Mouse (Mus musculus): Measurements from ENCODE around the gene Fryl. TPM values are rescaled to one million over a fixed set of nuclear protein-coding genes. Genes with fewer than 3 reads are reported as not detected.

The Fryl gene
- polyA plus RNA-seq, 1 experiment: 15.3 TPM

- H3K36me3 ChIP-seq (ENCODE audit: control insufficient read depth, insufficient read depth): no peaks in the 10 kb centered on the region
Observed at GRCm38 (mm10) chr5:73286603-73287002, 30.2 kb upstream of the Fryl start.

GRCm38 (mm10) chr5:73285470-73285978, 29.1 kb upstream of the Fryl start:
- Histone ChIP-seq H3K4me3 (no peak overlapping the region), H3ac (ENCODE audit: control insufficient read depth, insufficient read length) (no peak overlapping the region), H3K27me3 (ENCODE audit: control insufficient read depth, insufficient read depth, insufficient read length) (no peaks in the 10 kb centered on the region), H3K4me2 (ENCODE audit: low read depth) (no peak overlapping the region), H3K79me2 (ENCODE audit: control insufficient read depth, insufficient read depth) (no peaks in the 10 kb centered on the region), H3K36me3 (ENCODE audit: control insufficient read depth, insufficient read depth) (no peaks in the 10 kb centered on the region)
- TF ChIP-seq POLR2AphosphoS2 (IDR thresholded peaks at IDR 0.05; ENCODE audit: insufficient read length, low read depth) (no peak), REST (IDR thresholded peaks at IDR 0.05; ENCODE audit: insufficient read depth, insufficient read length) (no peak), POLR2A (IDR thresholded peaks at IDR 0.05; ENCODE audit: insufficient read length, low read depth) (no peak), SRF (IDR thresholded peaks at IDR 0.05; ENCODE audit: control insufficient read depth, insufficient read length, low read depth) (no peak), CEBPB (IDR thresholded peaks at IDR 0.05; ENCODE audit: insufficient read depth, poor library complexity, severe bottlenecking) (no peak), MYOD1 (IDR thresholded peaks at IDR 0.05; ENCODE audit: control insufficient read depth in 1 of 3, insufficient read length in 2 of 3, low read depth in 2 of 3) (no peak), USF1 (IDR thresholded peaks at IDR 0.05; ENCODE audit: low read depth) (no peak), E2F4 (IDR thresholded peaks at IDR 0.05; ENCODE audit: insufficient read depth) (no peak), TCF12 (IDR thresholded peaks at IDR 0.05; ENCODE audit: insufficient read depth, poor library complexity, severe bottlenecking) (no peak), MYOG (IDR thresholded peaks at IDR 0.05; ENCODE audit: control insufficient read depth in 1 of 3, insufficient read depth in 1 of 3, insufficient read length in 2 of 3, low read depth in 2 of 3) (no peak), MAX (IDR thresholded peaks at IDR 0.05; ENCODE audit: low read depth) (no peak), TCF3 (IDR thresholded peaks at IDR 0.05; ENCODE audit: insufficient read length, low read depth) (no peak)

More at GRCm38 (mm10) chr5:73286603-73287002, 30.2 kb upstream of the Fryl start:
- H3K79me2 ChIP-seq (ENCODE audit: control insufficient read depth, insufficient read depth): no peaks in the 10 kb centered on the region
- H3K27me3 ChIP-seq (ENCODE audit: control insufficient read depth, insufficient read depth, insufficient read length): no peaks in the 10 kb centered on the region
- no peak overlapping the region for H3K4me3 ChIP-seq
- TF ChIP-seq TCF3 (IDR thresholded peaks at IDR 0.05; ENCODE audit: insufficient read length, low read depth) (no peak), MYOD1 (IDR thresholded peaks at IDR 0.05; ENCODE audit: control insufficient read depth in 1 of 3, insufficient read length in 2 of 3, low read depth in 2 of 3) (no peak), CEBPB (IDR thresholded peaks at IDR 0.05; ENCODE audit: insufficient read depth, poor library complexity, severe bottlenecking) (no peak), POLR2AphosphoS2 (IDR thresholded peaks at IDR 0.05; ENCODE audit: insufficient read length, low read depth) (no peak), TCF12 (IDR thresholded peaks at IDR 0.05; ENCODE audit: insufficient read depth, poor library complexity, severe bottlenecking) (no peak), SRF (IDR thresholded peaks at IDR 0.05; ENCODE audit: control insufficient read depth, insufficient read length, low read depth) (no peak), USF1 (IDR thresholded peaks at IDR 0.05; ENCODE audit: low read depth) (no peak), POLR2A (IDR thresholded peaks at IDR 0.05; ENCODE audit: insufficient read length, low read depth) (no peak), MYOG (IDR thresholded peaks at IDR 0.05; ENCODE audit: control insufficient read depth in 1 of 3, insufficient read depth in 1 of 3, insufficient read length in 2 of 3, low read depth in 2 of 3) (no peak), E2F4 (IDR thresholded peaks at IDR 0.05; ENCODE audit: insufficient read depth) (no peak), MAX (IDR thresholded peaks at IDR 0.05; ENCODE audit: low read depth) (no peak), REST (IDR thresholded peaks at IDR 0.05; ENCODE audit: insufficient read depth, insufficient read length) (no peak)
- H3K4me2 ChIP-seq (ENCODE audit: low read depth): no peak overlapping the region
- H3ac ChIP-seq (ENCODE audit: control insufficient read depth, insufficient read length): no peak overlapping the region

GRCm38 (mm10) chr5:73284046-73284445, 27.6 kb upstream of the Fryl start:
- Histone ChIP-seq H3K4me2 (ENCODE audit: low read depth) (no peak overlapping the region), H3ac (ENCODE audit: control insufficient read depth, insufficient read length) (no peak overlapping the region), H3K79me2 (ENCODE audit: control insufficient read depth, insufficient read depth) (no peaks in the 10 kb centered on the region), H3K4me3 (no peak overlapping the region), H3K27me3 (ENCODE audit: control insufficient read depth, insufficient read depth, insufficient read length) (no peaks in the 10 kb centered on the region), H3K36me3 (ENCODE audit: control insufficient read depth, insufficient read depth) (no peaks in the 10 kb centered on the region)
- TF ChIP-seq REST (IDR thresholded peaks at IDR 0.05; ENCODE audit: insufficient read depth, insufficient read length): no peak
- no peak for TF ChIP-seq MYOD1 (IDR thresholded peaks at IDR 0.05; ENCODE audit: control insufficient read depth in 1 of 3, insufficient read length in 2 of 3, low read depth in 2 of 3)
- TF ChIP-seq POLR2AphosphoS2 (IDR thresholded peaks at IDR 0.05; ENCODE audit: insufficient read length, low read depth): no peak
- no peak for TF ChIP-seq MYOG (IDR thresholded peaks at IDR 0.05; ENCODE audit: control insufficient read depth in 1 of 3, insufficient read depth in 1 of 3, insufficient read length in 2 of 3, low read depth in 2 of 3)
- TF ChIP-seq SRF (IDR thresholded peaks at IDR 0.05; ENCODE audit: control insufficient read depth, insufficient read length, low read depth): no peak
- no peak for TF ChIP-seq USF1 (IDR thresholded peaks at IDR 0.05; ENCODE audit: low read depth)
- TF ChIP-seq TCF3 (IDR thresholded peaks at IDR 0.05; ENCODE audit: insufficient read length, low read depth): no peak

- no peaks in the 10 kb centered on the region for H3K27me3 ChIP-seq (ENCODE audit: control insufficient read depth, insufficient read depth, insufficient read length)
- H3K4me2 ChIP-seq (ENCODE audit: low read depth): peak overlapping the region; percentile 50
- H3ac ChIP-seq (ENCODE audit: control insufficient read depth, insufficient read length): no peak overlapping the region
- H3K79me2 ChIP-seq (ENCODE audit: control insufficient read depth, insufficient read depth): no peaks in the 10 kb centered on the region
- TF ChIP-seq SRF (IDR thresholded peaks at IDR 0.05; ENCODE audit: control insufficient read depth, insufficient read length, low read depth): no peak
- no peak for TF ChIP-seq REST (IDR thresholded peaks at IDR 0.05; ENCODE audit: insufficient read depth, insufficient read length)
- TF ChIP-seq POLR2AphosphoS2 (IDR thresholded peaks at IDR 0.05; ENCODE audit: insufficient read length, low read depth): no peak
- no peak for TF ChIP-seq E2F4 (IDR thresholded peaks at IDR 0.05; ENCODE audit: insufficient read depth)
- no peak for TF ChIP-seq USF1 (IDR thresholded peaks at IDR 0.05; ENCODE audit: low read depth)
- H3K4me3 ChIP-seq: no peak overlapping the region
- no peaks in the 10 kb centered on the region for H3K36me3 ChIP-seq (ENCODE audit: control insufficient read depth, insufficient read depth)
Observed at GRCm38 (mm10) chr5:73280567-73280850, 24.1 kb upstream of the Fryl start.

Measured in myocyte (in vitro differentiated cells).